Mouse (Mus musculus): ENCODE results near the gene Cd180.

The Cd180 gene

DNA sequence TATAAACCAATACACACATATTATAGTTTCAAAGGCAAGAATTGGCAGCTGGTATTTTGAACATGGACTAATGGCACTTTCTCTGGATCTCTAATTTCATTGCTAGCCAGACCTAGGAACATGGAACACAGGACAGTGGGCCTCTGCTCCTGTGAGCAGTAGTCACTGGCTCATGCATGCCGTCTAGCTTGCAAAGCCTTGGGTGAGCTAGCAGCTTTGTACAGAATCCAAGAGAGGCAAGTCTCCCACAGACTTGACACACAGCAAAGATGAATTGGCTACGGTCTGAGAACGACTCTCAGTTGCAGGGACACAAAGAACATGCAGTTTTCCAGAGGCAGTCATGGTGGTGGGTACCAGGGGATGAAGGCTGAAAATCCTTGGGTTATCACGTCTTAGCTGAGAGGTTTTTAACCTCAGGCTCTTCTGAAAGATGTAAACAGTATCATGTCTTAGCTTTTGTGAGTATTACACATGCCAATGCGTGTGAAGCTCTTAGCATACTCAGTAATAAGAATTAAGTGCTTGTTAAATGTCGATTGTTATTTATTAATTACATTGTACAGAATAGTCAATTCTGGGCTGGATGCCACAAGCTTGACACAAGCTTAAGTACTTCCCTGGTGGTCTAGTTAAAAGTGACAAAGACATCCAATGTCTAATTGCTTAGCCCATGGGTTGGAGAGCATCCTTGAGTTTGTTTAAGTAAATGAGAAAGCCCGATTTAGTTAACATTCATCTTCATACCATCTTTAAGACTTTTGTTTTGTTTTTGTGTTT, 90.4 kb downstream of the Cd180 start:
- no peak for DNase-seq (ENCODE audit: low spot score)

DNA sequence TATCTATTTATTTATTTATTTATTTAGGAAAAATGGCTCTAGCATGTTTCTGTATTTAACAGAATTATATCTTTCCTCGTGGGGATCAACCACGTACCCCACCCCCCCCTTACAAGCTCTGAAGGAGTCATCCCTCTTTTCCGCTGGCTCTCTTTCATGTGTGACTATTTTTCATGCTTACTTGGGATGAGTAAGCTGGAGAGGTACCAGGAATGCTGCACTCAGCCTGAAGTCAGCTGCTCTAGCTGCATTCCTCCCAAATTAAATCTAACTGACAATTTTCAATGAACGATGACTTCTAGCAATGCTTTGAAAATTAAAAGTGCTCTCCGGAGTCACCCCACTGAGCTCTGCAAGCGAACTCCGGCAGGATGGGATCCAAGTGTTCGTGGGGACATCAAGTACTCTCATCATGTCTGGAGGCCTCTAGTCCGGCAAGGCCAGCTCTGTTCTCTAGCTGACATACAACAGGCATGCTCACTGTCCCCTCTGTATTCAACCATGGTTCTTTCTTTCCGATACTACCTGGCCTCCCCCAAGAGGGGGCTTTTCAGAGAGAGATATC, 93.4 kb downstream of the Cd180 start:
- no peak for DNase-seq (ENCODE audit: low spot score)
